Mouse (Mus musculus): Measurements from ENCODE around the gene Mafb. TPM values are rescaled to one million over a fixed set of nuclear protein-coding genes. Genes with fewer than 3 reads are reported as not detected.

The Mafb gene
- polyA plus RNA-seq (2012; rRNA removed; ENCODE audit: low replicate concordance): 21.4 and 69.7 TPM in 2 replicates

GRCm38 (mm10) chr2:160366980-160367338 lies at the start of gene Mafb:
Gene Mafb, minus strand, starts transcription at chr2:160367065.

GRCm38 (mm10) chr2:160334111-160334661 lies 32.7 kb downstream of the Mafb start, which contains the start of gene Gm826:
Gene Gm826, minus strand, starts transcription at chr2:160334162.

Other genes starting within 250 kb of the Mafb start
- 0.42 and 0.71 TPM in 2 replicates for gene Gm826, start 32.9 kb downstream of the Mafb start, polyA plus RNA-seq (2012; rRNA removed; ENCODE audit: low replicate concordance)